Comparison of ENCODE assay signal across 8 mouse cellular contexts in genomic region chr17:53568734-53569386, GRCm38 (mm10). TPM values are rescaled to one million over a fixed set of nuclear protein-coding genes. Genes with fewer than 3 reads are reported as not detected.
A peak's percentile ranks its signal among the peaks of the same experiment; 100 is the strongest.
DNase-seq lines count a peak whose midpoint lies in the region; ATAC-seq and TF ChIP-seq lines count a peak whose summit lies in the region.

No protein-coding gene starts in this region.

- intact Hi-C loops in heart, postnatal 10 days (cut with DNase I) = loop anchor here (2.0 to 10.0 kb wide), 3 partner anchors 16 to 86 kb away; no protein-coding TSS in a partner anchor

- H3K4me1 ChIP-seq in heart, embryonic 15.5 days (replicated peaks) = peaks cover 36% of the 10 kb centered on the region
- peaks cover 55% of the 10 kb centered on the region for H3K4me1 ChIP-seq in G1E (ENCODE audit: insufficient read depth, low read depth, low read length)
- H3K4me1 ChIP-seq in hindbrain, embryonic 10.5 days (replicated peaks) = peaks cover 31% of the 10 kb centered on the region
- peaks cover 31% of the 10 kb centered on the region for H3K4me1 ChIP-seq in midbrain, embryonic 12.5 days

- peak overlapping the region; percentile 91 for H3K4me3 ChIP-seq in heart, embryonic 15.5 days
- H3K4me3 ChIP-seq in G1E (ENCODE audit: low read depth, low read length) = peak overlapping the region; percentile 94
- peak overlapping the region; percentile 90 for H3K4me3 ChIP-seq in hindbrain, embryonic 10.5 days
- peak overlapping the region; percentile 91 for H3K4me3 ChIP-seq in midbrain, embryonic 12.5 days

- H3K27me3 ChIP-seq in heart, embryonic 15.5 days = no peaks in the 10 kb centered on the region
- no peaks in the 10 kb centered on the region for H3K27me3 ChIP-seq in G1E (ENCODE audit: insufficient read depth, low read length)
- H3K27me3 ChIP-seq in hindbrain, embryonic 10.5 days (ENCODE audit: insufficient read depth, poor library complexity, severe bottlenecking) = no peaks in the 10 kb centered on the region
- no peaks in the 10 kb centered on the region for H3K27me3 ChIP-seq in midbrain, embryonic 12.5 days

- peak overlapping the region; percentile 89 for H3K4me2 ChIP-seq in heart, embryonic 15.5 days
- H3K4me2 ChIP-seq in midbrain, embryonic 12.5 days (replicated peaks) = peak overlapping the region; percentile 86

- WGBS in heart, embryonic 15.5 days = 39% methylated on average over 8 of the region's 8 CpGs
- 38% methylated on average over 8 of the region's 8 CpGs for WGBS in hindbrain, embryonic 10.5 days
- 35% methylated on average over 8 of the region's 8 CpGs for WGBS in midbrain, embryonic 12.5 days

- H3K36me3 ChIP-seq in heart, embryonic 15.5 days = no peaks in the 10 kb centered on the region
- H3K36me3 ChIP-seq in G1E (replicated peaks) = peaks cover 9% of the 10 kb centered on the region
- H3K36me3 ChIP-seq in hindbrain, embryonic 10.5 days = no peaks in the 10 kb centered on the region
- no peaks in the 10 kb centered on the region for H3K36me3 ChIP-seq in midbrain, embryonic 12.5 days

- DNase-seq in heart, postnatal 10 days = no peak
- DNase-seq in G1E (ENCODE audit: low spot score) = no peak
- no peak for DNase-seq in hindbrain, embryonic 10.5 days (ENCODE audit: low spot score)
- DNase-seq in ovary, postnatal 14 days (ENCODE audit: low spot score) = no peak
- no peak for DNase-seq in left cerebral cortex, adult 11 months (ENCODE audit: low spot score)
- no peak for DNase-seq in thymus, adult 18-20 months

- peak overlapping the region; percentile 95 for H3K9ac ChIP-seq in heart, embryonic 15.5 days
- peak overlapping the region; percentile 96 for H3K9ac ChIP-seq in midbrain, embryonic 12.5 days (replicated peaks)

- no peaks in the 10 kb centered on the region for H3K9me3 ChIP-seq in heart, embryonic 15.5 days (replicated peaks)
- no peaks in the 10 kb centered on the region for H3K9me3 ChIP-seq in G1E (replicated peaks)
- no peaks in the 10 kb centered on the region for H3K9me3 ChIP-seq in hindbrain, embryonic 10.5 days
- no peaks in the 10 kb centered on the region for H3K9me3 ChIP-seq in midbrain, embryonic 12.5 days

- no peak for ATAC-seq in heart, embryonic 15.5 days (replicated peaks; ENCODE audit: insufficient number of reproducible peaks, insufficient read depth, low FRiP score, low read depth)
- ATAC-seq in G1E (ENCODE audit: extremely low read depth, insufficient number of reproducible peaks, low FRiP score, poor library complexity, severe bottlenecking) = no peak
- no peak for ATAC-seq in midbrain, embryonic 12.5 days (ENCODE audit: low FRiP score, low read depth)

- peak overlapping the region; percentile 99 for H3K27ac ChIP-seq in heart, embryonic 15.5 days
- peak overlapping the region; percentile 99 for H3K27ac ChIP-seq in hindbrain, embryonic 10.5 days
- peak overlapping the region; percentile 98 for H3K27ac ChIP-seq in midbrain, embryonic 12.5 days (replicated peaks)

- no peak for TF ChIP-seq CTCF in G1E (IDR thresholded peaks at IDR 0.05; ENCODE audit: low read depth, low read length)

RNA-seq across cellular contexts. Expression of gene Kat2b, which starts 2.2 kb away (rescaled TPM):
- polyA plus RNA-seq in heart, embryonic 15.5 days (2015; fragmentation: Nextera tagmentation; extraction: Ambion mirVana) = 9.7 and 10.1 TPM in 2 replicates
- 10 to 100 TPM; 91.6 to 95.9 TPM for total RNA-seq in heart, postnatal 10 days (2021)
- total RNA-seq in G1E (2014; fragmentation: Nextera tagmentation) (27.1 and 27.7 TPM in 2 replicates), G1E (2017) (34.7 and 52.2 TPM in 2 replicates)
- 2.1 and 2.4 TPM in 2 replicates for polyA plus RNA-seq in G1E (2012)
- polyA plus RNA-seq in hindbrain, embryonic 10.5 days (2016; fragmentation: Nextera tagmentation; extraction: Ambion mirVana) = 2.5 TPM in 2 replicates
- polyA plus RNA-seq in midbrain, embryonic 12.5 days (2016; fragmentation: Nextera tagmentation; extraction: Ambion mirVana) = 8.6 and 9.2 TPM in 2 replicates

RNA-seq across cellular contexts. Expression of gene Pp2d1, which starts 29.6 kb away (rescaled TPM):
- polyA plus RNA-seq in heart, embryonic 15.5 days (2015; fragmentation: Nextera tagmentation; extraction: Ambion mirVana) = 0.18 and 0.21 TPM in 2 replicates
- total RNA-seq in heart, postnatal 10 days (2021) = not detected
- not detected in 2 replicates for total RNA-seq in G1E (2014; fragmentation: Nextera tagmentation)
- 0.06 and 0.11 TPM in 2 replicates for total RNA-seq in G1E (2017)
- polyA plus RNA-seq in G1E (2012) = not detected in 2 replicates
- 0.18 and 0.29 TPM in 2 replicates for polyA plus RNA-seq in hindbrain, embryonic 10.5 days (2016; fragmentation: Nextera tagmentation; extraction: Ambion mirVana)
- polyA plus RNA-seq in midbrain, embryonic 12.5 days (2016; fragmentation: Nextera tagmentation; extraction: Ambion mirVana) = 0.40 and 0.58 TPM in 2 replicates
